Mouse (Mus musculus) liver, embryonic 11.5 days (tissue): ENCODE measurements around the gene 1700021F05Rik. TPM values are rescaled to one million over a fixed set of nuclear protein-coding genes. Genes with fewer than 3 reads are reported as not detected.
A peak's percentile ranks its signal among the peaks of the same experiment; 100 is the strongest.

Experiments
- ATAC-seq: fragments of 200-750 bp; cut with Nextera tagmentation; replicated peaks from 2 replicates; pipeline ENCODE4 v1.8.0; 2017; ENCODE audit warnings: moderate number of reproducible peaks, mild to moderate bottlenecking, moderate TSS enrichment, moderate library complexity; ENCODE audit not compliant: low FRiP score
- DNase-seq: peaks from one replicate; pipeline ENCODE4 v3.0.0-alpha.2; 2017; ENCODE audit warnings: low spot score
- H3K27ac ChIP-seq: fragments of 300-500 bp; sonication (generic); 2 replicates; pipeline ENCODE4 v1.5.1; 2014; ENCODE audit warnings: mild to moderate bottlenecking, low read depth, low read length, control low read depth
- H3K27me3 ChIP-seq: fragments of 300-500 bp; sonication (generic); replicated peaks from 2 replicates; pipeline ENCODE4 v1.6.1; 2014; ENCODE audit warnings: low read length, mixed read lengths; ENCODE audit not compliant: control insufficient read depth, insufficient read depth
- H3K36me3 ChIP-seq: fragments of 300-500 bp; sonication (generic); 2 replicates; pipeline ENCODE4 v1.6.1; 2014; ENCODE audit warnings: mild to moderate bottlenecking, low read length, moderate library complexity, mixed read lengths; ENCODE audit not compliant: control insufficient read depth, insufficient read depth
- H3K4me1 ChIP-seq: fragments of 300-500 bp; sonication (generic); replicated peaks from 2 replicates; pipeline ENCODE4 v1.6.1; 2014; ENCODE audit warnings: low read length, mixed read lengths; ENCODE audit not compliant: control insufficient read depth, insufficient read depth
- H3K4me2 ChIP-seq: fragments of 300-500 bp; sonication (generic); 2 replicates; pipeline ENCODE4 v1.6.1; 2014; ENCODE audit warnings: mild to moderate bottlenecking, control low read depth, moderate library complexity
- H3K4me3 ChIP-seq: fragments of 300-500 bp; sonication (generic); 2 replicates; pipeline ENCODE4 v1.5.1; 2014; ENCODE audit warnings: low read depth, low read length, control low read depth
- H3K9ac ChIP-seq: fragments of 300-500 bp; sonication (generic); 2 replicates; pipeline ENCODE4 v1.6.1; 2014; ENCODE audit warnings: low read depth, low read length, control low read depth
- H3K9me3 ChIP-seq: fragments of 300-500 bp; sonication (generic); 2 replicates; pipeline ENCODE4 v1.6.1; 2016; ENCODE audit warnings: low read length, inconsistent platforms, mixed read lengths; ENCODE audit not compliant: control insufficient read depth
- WGBS: fragments of 180-500 bp; shearing (Covaris S2); extraction: QIAGEN DNeasy Blood & Tissue Kit; methylation state at CpG from one replicate; pipeline ENCODE4 v1.1.7; 2014; 5-methylcytosine and 5-hydroxymethylcytosine counted together
- polyA plus RNA-seq: library from polyadenylated mRNA; unstranded; fragments of >200 nt; fragmentation: Nextera tagmentation; extraction: Ambion mirVana; gene quantifications from 2 replicates; pipeline ENCODE4 v1.2.1, GENCODE M21; 2014

1700021F05Rik gene
- polyA plus RNA-seq, 1 experiment from 2014 or later: 80.7 TPM

GRCm38 (mm10) chr10:43507051-43507450 lies 33.7 kb downstream of the 1700021F05Rik start:
- Histone ChIP-seq H3K4me1 (no peaks in the 10 kb centered on the region), H3K27me3 (no peaks in the 10 kb centered on the region), H3K9ac (no peak overlapping the region), H3K4me3 (no peak overlapping the region), H3K9me3 (no peaks in the 10 kb centered on the region), H3K36me3 (peaks cover 15% of the 10 kb centered on the region; the same call in 1 of the 2 replicates), H3K27ac (no peak overlapping the region), H3K4me2 (no peak overlapping the region)
- ATAC-seq (no peak), DNase-seq (no peak)
- 75% methylated on average over 4 of the region's 4 CpGs for WGBS

GRCm38 (mm10) chr10:43504291-43504690 lies 36.5 kb downstream of the 1700021F05Rik start:
- Histone ChIP-seq H3K27me3 (no peaks in the 10 kb centered on the region), H3K4me1 (no peaks in the 10 kb centered on the region), H3K4me2 (no peak overlapping the region), H3K36me3 (peaks cover 7% of the 10 kb centered on the region; the same call in 1 of the 2 replicates), H3K9me3 (no peaks in the 10 kb centered on the region), H3K27ac (no peak overlapping the region), H3K4me3 (no peak overlapping the region), H3K9ac (no peak overlapping the region)
- 82% methylated on average over 1 of the region's 1 CpGs for whole genome bisulfite sequencing
- ATAC-seq (no peak), DNase-seq (no peak)

GRCm38 (mm10) chr10:43502599-43502998 lies 38.2 kb downstream of the 1700021F05Rik start:
- Histone ChIP-seq H3K27me3 (no peaks in the 10 kb centered on the region), H3K27ac (no peak overlapping the region)
- DNase-seq: no peak

GRCm38 (mm10) chr10:43490846-43491245 lies 49.9 kb downstream of the 1700021F05Rik start:
- peaks cover 25% of the 10 kb centered on the region for H3K4me1 ChIP-seq
- H3K27me3 ChIP-seq: no peaks in the 10 kb centered on the region
- peaks cover 8% of the 10 kb centered on the region for H3K36me3 ChIP-seq
- DNase-seq (no peak), ATAC-seq (no peak)
- no peak overlapping the region for H3K27ac ChIP-seq
- no peak overlapping the region for H3K9ac ChIP-seq
- H3K4me3 ChIP-seq: no peak overlapping the region
- no peak overlapping the region for H3K4me2 ChIP-seq
- no peaks in the 10 kb centered on the region for H3K9me3 ChIP-seq
- 78% methylated on average over 5 of the region's 5 CpGs for WGBS

More at GRCm38 (mm10) chr10:43502599-43502998, 38.2 kb downstream of the 1700021F05Rik start:
- Histone ChIP-seq H3K4me2 (no peak overlapping the region), H3K36me3 (peaks cover 18% of the 10 kb centered on the region), H3K4me3 (no peak overlapping the region), H3K9ac (no peak overlapping the region), H3K4me1 (no peaks in the 10 kb centered on the region), H3K9me3 (no peaks in the 10 kb centered on the region)
- 96% methylated on average over 4 of the region's 4 CpGs for WGBS
- no peak for ATAC-seq

DNA sequence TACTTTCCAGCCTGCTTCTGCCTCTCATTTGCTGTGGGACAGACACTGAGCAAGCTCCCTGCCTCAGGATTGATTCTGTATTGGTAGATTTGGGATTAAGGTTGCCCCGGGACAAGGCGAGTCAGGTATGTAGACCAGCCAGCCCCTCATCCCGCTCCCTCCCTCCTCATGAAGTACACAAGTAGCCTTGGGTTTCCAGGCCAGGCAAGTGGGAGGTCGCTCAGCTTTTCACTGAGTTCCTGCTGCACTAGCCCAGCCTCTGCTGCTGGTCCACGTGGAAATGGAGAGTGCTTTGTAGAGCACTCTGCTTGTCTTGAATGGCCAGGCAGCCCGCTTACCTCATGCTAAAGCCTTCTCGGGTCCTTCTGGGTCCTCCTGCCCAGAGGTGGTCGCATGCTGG lies 50.8 kb downstream of the 1700021F05Rik start:
- peaks cover 25% of the 10 kb centered on the region for H3K4me1 ChIP-seq
- H3K4me2 ChIP-seq: no peak overlapping the region
- no peak overlapping the region for H3K4me3 ChIP-seq
- DNase-seq (no peak), ATAC-seq (no peak)
- 75% methylated on average over 8 of the region's 8 CpGs for WGBS
- no peak overlapping the region for H3K9ac ChIP-seq
- peak overlapping the region; percentile 22; the same call in 1 of the 2 replicates for H3K27ac ChIP-seq
- H3K9me3 ChIP-seq: no peaks in the 10 kb centered on the region
- peaks cover 2% of the 10 kb centered on the region; the same call in 1 of the 2 replicates for H3K36me3 ChIP-seq
- H3K27me3 ChIP-seq: no peaks in the 10 kb centered on the region

DNA sequence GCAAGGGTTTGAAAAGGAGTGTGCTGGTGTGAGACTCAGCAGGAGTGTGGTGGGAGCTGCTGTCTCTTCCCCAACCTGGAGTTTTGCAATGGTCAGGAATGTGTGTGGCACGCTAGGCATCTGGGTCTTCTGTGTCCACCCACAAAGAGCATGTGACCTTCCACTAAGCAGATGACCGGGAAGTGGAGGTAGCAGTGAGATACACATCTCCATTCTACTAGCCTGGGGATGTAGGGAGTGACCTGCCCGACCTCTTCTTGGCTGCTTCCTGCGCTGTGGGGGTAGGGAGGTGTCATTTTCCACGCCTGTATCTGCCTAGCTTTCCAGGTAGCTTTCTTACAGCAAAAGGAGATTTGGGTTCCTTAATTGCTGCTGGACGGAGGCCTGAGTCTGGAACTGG lies 51.2 kb downstream of the 1700021F05Rik start:
- Histone ChIP-seq H3K9ac (no peak overlapping the region), H3K4me1 (peaks cover 25% of the 10 kb centered on the region), H3K27ac (peak overlapping the region; percentile 22; the same call in 1 of the 2 replicates), H3K27me3 (no peaks in the 10 kb centered on the region), H3K36me3 (no peaks in the 10 kb centered on the region), H3K4me3 (no peak overlapping the region), H3K4me2 (no peak overlapping the region), H3K9me3 (no peaks in the 10 kb centered on the region)
- DNase-seq (no peak), ATAC-seq (no peak; the same call in 1 of the 2 replicates)
- WGBS: 34% methylated on average over 6 of the region's 6 CpGs

DNA sequence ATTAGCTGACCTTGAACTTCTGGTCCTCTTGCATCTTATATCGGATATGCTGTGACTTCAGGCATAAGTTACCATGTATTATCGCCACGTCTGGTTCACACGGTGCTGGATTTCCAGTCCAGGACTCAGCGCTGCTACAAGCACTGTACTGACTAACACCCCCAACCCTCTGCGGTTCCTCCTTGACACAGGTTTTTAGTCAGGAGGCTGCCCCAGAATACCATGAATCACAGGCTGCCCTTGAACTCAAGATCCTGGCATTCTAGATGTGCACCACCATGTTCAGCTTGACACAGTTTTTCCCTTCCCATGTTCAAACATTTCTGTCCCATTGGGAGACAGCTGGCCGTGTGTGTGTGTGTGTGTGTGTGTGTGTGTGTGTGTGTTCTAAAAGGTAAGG lies 51.7 kb downstream of the 1700021F05Rik start:
- DNase-seq (no peak), ATAC-seq (no peak)
- H3K36me3 ChIP-seq: no peaks in the 10 kb centered on the region
- H3K9me3 ChIP-seq: no peaks in the 10 kb centered on the region
- peaks cover 25% of the 10 kb centered on the region for H3K4me1 ChIP-seq
- H3K27ac ChIP-seq: no peak overlapping the region
- H3K9ac ChIP-seq: no peak overlapping the region
- 77% methylated on average over 7 of the region's 7 CpGs for WGBS
- H3K4me2 ChIP-seq: no peak overlapping the region
- no peaks in the 10 kb centered on the region for H3K27me3 ChIP-seq
- H3K4me3 ChIP-seq: no peak overlapping the region

DNA sequence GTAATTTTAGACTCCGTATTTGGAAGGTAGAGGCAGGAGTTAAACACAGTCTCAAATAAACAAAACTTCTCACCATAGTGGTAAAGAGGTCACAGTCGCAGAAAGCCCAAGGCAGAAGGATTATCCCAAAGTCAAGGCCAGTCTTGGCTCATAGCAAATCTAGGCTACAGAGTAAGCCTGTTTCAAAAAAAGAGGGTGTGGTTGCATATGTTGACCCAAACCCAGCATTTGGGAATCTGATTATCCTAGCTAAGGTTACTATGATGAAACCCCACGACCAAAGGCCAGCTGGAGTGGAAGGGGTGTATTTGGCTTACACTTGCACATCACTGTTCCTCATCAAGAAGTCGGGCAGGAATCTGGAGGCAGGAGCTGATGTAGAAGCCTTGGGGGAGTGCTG lies 52.5 kb downstream of the 1700021F05Rik start:
- no peaks in the 10 kb centered on the region for H3K9me3 ChIP-seq
- no peaks in the 10 kb centered on the region for H3K36me3 ChIP-seq
- H3K27ac ChIP-seq: no peak overlapping the region
- DNase-seq (no peak), ATAC-seq (no peak)
- peaks cover 28% of the 10 kb centered on the region for H3K4me1 ChIP-seq
- H3K9ac ChIP-seq: no peak overlapping the region
- H3K27me3 ChIP-seq: no peaks in the 10 kb centered on the region
- no peak overlapping the region for H3K4me2 ChIP-seq
- 76% methylated on average over 4 of the region's 4 CpGs for WGBS
- no peak overlapping the region for H3K4me3 ChIP-seq

DNA sequence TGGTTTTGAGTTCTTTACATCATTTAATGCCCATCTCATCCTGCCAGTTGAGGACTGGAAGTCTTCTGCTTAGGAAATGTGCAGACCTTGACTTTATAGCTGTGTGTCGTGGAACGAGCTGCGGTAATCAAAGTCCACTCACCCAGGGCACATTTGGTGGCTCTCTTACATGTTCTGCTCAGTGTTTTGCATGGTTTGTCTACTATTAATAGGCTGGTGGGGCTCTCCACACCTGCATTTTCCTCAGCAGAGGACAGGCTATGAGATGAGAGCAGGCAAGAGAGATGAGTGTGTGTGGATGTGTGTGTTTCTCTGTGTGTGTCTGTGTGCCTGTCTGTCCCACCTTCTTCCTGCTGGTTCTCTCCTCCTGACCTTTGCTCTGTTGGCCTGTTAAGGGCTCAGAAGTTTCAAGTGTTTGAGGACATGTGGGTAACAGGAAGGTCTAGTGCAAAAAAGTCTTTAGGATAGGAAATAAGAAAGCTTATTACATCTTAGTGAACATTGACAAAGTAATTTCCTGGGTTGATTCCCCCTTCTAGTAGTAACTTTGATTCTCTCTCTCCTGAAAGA lies 53.3 kb downstream of the 1700021F05Rik start:
- no peak for ATAC-seq
- DNase-seq: no peak
- Histone ChIP-seq H3K9me3 (no peaks in the 10 kb centered on the region), H3K27ac (no peak overlapping the region), H3K36me3 (no peaks in the 10 kb centered on the region), H3K9ac (no peak overlapping the region), H3K27me3 (no peaks in the 10 kb centered on the region), H3K4me2 (no peak overlapping the region), H3K4me1 (peaks cover 31% of the 10 kb centered on the region), H3K4me3 (no peak overlapping the region)
- WGBS: 79% methylated on average over 3 of the region's 3 CpGs
